Mouse (Mus musculus) kidney, postnatal 25 days (tissue): ENCODE measurements around the gene Vdr.

Experiments used
- DNase-seq, 2 experiments: peaks; one replicate each; pipeline ENCODE4 v3.0.0; 2021; ENCODE audit warnings: mixed read lengths in 2 of 2

The Vdr gene

GRCm38 (mm10) chr15:97846121-97846882 lies 64.1 kb downstream of the Vdr start:
- no peak for DNase-seq

GRCm38 (mm10) chr15:97844037-97845034 lies 66.1 kb downstream of the Vdr start, which contains the start of gene Hdac7:
Gene Hdac7 (minus strand): TSS chr15:97844502.
- peak in 1 of 2 experiments; percentile 61 for DNase-seq

GRCm38 (mm10) chr15:97843247-97843651 lies 67.2 kb downstream of the Vdr start:
- DNase-seq, result no peak

- no peak for DNase-seq
These were observed 68.4 kb downstream of the Vdr start for GRCm38 (mm10) chr15:97842058-97842457.

- DNase-seq, result no peak
These were observed 69.0 kb downstream of the Vdr start for GRCm38 (mm10) chr15:97841383-97841782.

GRCm38 (mm10) chr15:97840781-97841180 lies 69.6 kb downstream of the Vdr start:
- no peak for DNase-seq

GRCm38 (mm10) chr15:97839991-97840455 lies 70.4 kb downstream of the Vdr start:
- DNase-seq, result peak; percentile 90 to 94

- DNase-seq, result no peak
These were observed 71.0 kb downstream of the Vdr start for GRCm38 (mm10) chr15:97839473-97839872.

GRCm38 (mm10) chr15:97839012-97839411 lies 71.4 kb downstream of the Vdr start:
- DNase-seq, result no peak

- peak in 1 of 2 experiments; percentile 76 for DNase-seq
These were observed 72.0 kb downstream of the Vdr start for GRCm38 (mm10) chr15:97838395-97838794.

GRCm38 (mm10) chr15:97837491-97838061 lies 72.9 kb downstream of the Vdr start:
- DNase-seq, result peak in 1 of 2 experiments; percentile 73

GRCm38 (mm10) chr15:97836894-97837247 lies 73.6 kb downstream of the Vdr start:
- no peak for DNase-seq

- no peak for DNase-seq
These were observed 74.1 kb downstream of the Vdr start for GRCm38 (mm10) chr15:97836153-97836893.

- DNase-seq, result no peak
These were observed 77.5 kb downstream of the Vdr start for GRCm38 (mm10) chr15:97832764-97833479.

- DNase-seq, result peak; percentile 64 to 84
These were observed 78.3 kb downstream of the Vdr start for GRCm38 (mm10) chr15:97831987-97832640.

- peak; percentile 68 to 87 for DNase-seq
These were observed 79.0 kb downstream of the Vdr start for GRCm38 (mm10) chr15:97831242-97831986.

GRCm38 (mm10) chr15:97830788-97831241 lies 79.6 kb downstream of the Vdr start:
- DNase-seq, result peak; percentile 69 to 87

GRCm38 (mm10) chr15:97830253-97830787 lies 80.1 kb downstream of the Vdr start:
- no peak for DNase-seq

GRCm38 (mm10) chr15:97829432-97829831 lies 81.0 kb downstream of the Vdr start:
- DNase-seq, result no peak

- DNase-seq, result peak in 1 of 2 experiments; percentile 63
These were observed 81.5 kb downstream of the Vdr start for GRCm38 (mm10) chr15:97828901-97829338.
